Mouse (Mus musculus): ENCODE results near the gene Arfgef3. TPM values are rescaled to one million over a fixed set of nuclear protein-coding genes. Genes with fewer than 3 reads are reported as not detected.

Arfgef3 gene
- total RNA-seq, 2 experiments from 2014 or later, result 89.4 to 94.9 TPM

Other genes with a start within 250 kb of the Arfgef3 start
- 1 to 10 TPM; 3.3 to 5.4 TPM for gene Hebp2, start 197.9 kb downstream of the Arfgef3 start, total RNA-seq (2021)
- gene Gm4922, start 42.8 kb upstream of the Arfgef3 start, total RNA-seq (2021), result not detected
- gene Perp, start 101.1 kb upstream of the Arfgef3 start, total RNA-seq (2021), result 1 to 10 TPM; 4.7 to 5.1 TPM